Mouse (Mus musculus): Measurements from ENCODE around the gene Prom1. TPM values are rescaled to one million over a fixed set of nuclear protein-coding genes. Genes with fewer than 3 reads are reported as not detected.

The Prom1 gene
- polyA plus RNA-seq, 1 experiment from 2014 or later, result 123 TPM

DNA sequence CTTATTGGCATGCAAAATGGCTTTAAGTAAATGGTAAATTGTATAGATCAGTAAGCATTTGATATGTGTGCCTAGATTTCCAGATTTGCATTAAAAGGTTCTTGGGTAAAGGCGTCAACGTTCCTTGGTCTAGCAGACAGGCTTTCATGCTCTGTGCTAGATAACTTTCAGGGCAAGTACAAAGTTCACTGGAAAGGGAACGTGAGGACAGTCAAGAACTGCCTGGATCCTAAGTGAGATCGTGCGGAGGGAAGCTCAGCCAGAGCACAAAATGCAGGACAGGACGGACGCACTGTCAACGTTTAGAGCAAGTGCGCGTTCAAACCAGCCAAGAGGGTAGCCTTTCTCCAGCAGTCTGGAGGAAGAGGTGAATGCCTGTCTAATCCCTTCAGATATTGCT lies 5.7 kb downstream of the Prom1 start:
- H3K36me3 ChIP-seq (ENCODE audit: control insufficient read depth, insufficient read depth, low read length), result peaks cover 8% of the 10 kb centered on the region
- ATAC-seq (ENCODE audit: insufficient number of reproducible peaks, low FRiP score, low TSS enrichment, low read depth) (no peak), DNase-seq (ENCODE audit: low spot score) (no peak)
- WGBS, result 91% methylated on average over 10 of the region's 10 CpGs
- no peak overlapping the region for H3K9ac ChIP-seq (ENCODE audit: low read length)
- no peak overlapping the region for H3K27ac ChIP-seq (replicated peaks; ENCODE audit: low read depth, low read length)
- peaks cover 3% of the 10 kb centered on the region; the same call in 1 of the 2 replicates for H3K4me1 ChIP-seq (ENCODE audit: control insufficient read depth, insufficient read depth, low read length)
- no peaks in the 10 kb centered on the region for H3K9me3 ChIP-seq (ENCODE audit: control insufficient read depth, low read length)
- no peaks in the 10 kb centered on the region for H3K27me3 ChIP-seq (ENCODE audit: control insufficient read depth, insufficient read depth, low read length)
- no peak overlapping the region for H3K4me2 ChIP-seq (ENCODE audit: low read depth, severe bottlenecking)
- H3K4me3 ChIP-seq (ENCODE audit: low read depth, low read length), result no peak overlapping the region

- Histone ChIP-seq H3K36me3 (ENCODE audit: control insufficient read depth, insufficient read depth, low read length) (peaks cover 8% of the 10 kb centered on the region), H3K9ac (ENCODE audit: low read length) (no peak overlapping the region), H3K27me3 (ENCODE audit: control insufficient read depth, insufficient read depth, low read length) (no peaks in the 10 kb centered on the region), H3K4me1 (ENCODE audit: control insufficient read depth, insufficient read depth, low read length) (peaks cover 3% of the 10 kb centered on the region; the same call in 1 of the 2 replicates), H3K27ac (replicated peaks; ENCODE audit: low read depth, low read length) (no peak overlapping the region), H3K4me3 (ENCODE audit: low read depth, low read length) (no peak overlapping the region), H3K4me2 (ENCODE audit: low read depth, severe bottlenecking) (no peak overlapping the region), H3K9me3 (ENCODE audit: control insufficient read depth, low read length) (no peaks in the 10 kb centered on the region)
- 89% methylated on average over 7 of the region's 7 CpGs for WGBS
- ATAC-seq (ENCODE audit: insufficient number of reproducible peaks, low FRiP score, low TSS enrichment, low read depth) (no peak), DNase-seq (ENCODE audit: low spot score) (no peak)
These were observed 6.1 kb downstream of the Prom1 start for GRCm38 (mm10) chr5:44095697-44096096.

DNA sequence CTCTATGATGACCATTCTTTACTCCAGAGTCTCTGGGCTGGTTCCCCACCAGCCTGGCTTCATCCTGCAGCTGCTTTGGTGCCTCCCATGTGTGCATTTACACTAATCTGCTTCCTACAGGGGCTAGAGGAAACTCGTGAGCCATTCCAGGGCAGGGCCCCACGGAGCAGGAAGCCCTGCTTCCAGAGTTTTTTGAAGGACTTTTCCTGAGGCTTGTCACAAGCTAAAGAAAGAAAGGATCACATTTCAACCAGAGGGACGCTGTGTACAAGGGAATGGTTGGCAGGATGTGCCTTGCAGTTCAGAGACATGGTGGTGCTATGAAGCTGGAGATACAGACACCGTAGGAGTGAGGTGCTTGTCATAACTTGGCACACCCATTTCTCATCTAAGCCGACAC lies 14.8 kb downstream of the Prom1 start:
- no peak for ATAC-seq (ENCODE audit: insufficient number of reproducible peaks, low FRiP score, low TSS enrichment, low read depth)
- Histone ChIP-seq H3K4me1 (ENCODE audit: control insufficient read depth, insufficient read depth, low read length) (peaks cover 9% of the 10 kb centered on the region), H3K4me3 (ENCODE audit: low read depth, low read length) (no peak overlapping the region), H3K27me3 (ENCODE audit: control insufficient read depth, insufficient read depth, low read length) (no peaks in the 10 kb centered on the region), H3K27ac (replicated peaks; ENCODE audit: low read depth, low read length) (peak overlapping the region; percentile 68; the same call in 1 of the 2 replicates), H3K9me3 (ENCODE audit: control insufficient read depth, low read length) (no peaks in the 10 kb centered on the region), H3K9ac (ENCODE audit: low read length) (no peak overlapping the region), H3K36me3 (ENCODE audit: control insufficient read depth, insufficient read depth, low read length) (peaks cover 7% of the 10 kb centered on the region), H3K4me2 (ENCODE audit: low read depth, severe bottlenecking) (no peak overlapping the region)
- DNase-seq (ENCODE audit: low spot score), result no peak
- 38% methylated on average over 5 of the region's 5 CpGs for WGBS

- no peak for DNase-seq (ENCODE audit: low spot score)
- H3K9me3 ChIP-seq (ENCODE audit: control insufficient read depth, low read length), result no peaks in the 10 kb centered on the region
- H3K4me1 ChIP-seq (ENCODE audit: control insufficient read depth, insufficient read depth, low read length), result peaks cover 11% of the 10 kb centered on the region
- H3K27ac ChIP-seq (replicated peaks; ENCODE audit: low read depth, low read length), result no peak overlapping the region
- peaks cover 7% of the 10 kb centered on the region for H3K36me3 ChIP-seq (ENCODE audit: control insufficient read depth, insufficient read depth, low read length)
- no peak for ATAC-seq (ENCODE audit: insufficient number of reproducible peaks, low FRiP score, low TSS enrichment, low read depth)
- no peaks in the 10 kb centered on the region for H3K27me3 ChIP-seq (ENCODE audit: control insufficient read depth, insufficient read depth, low read length)
- WGBS, result 87% methylated on average over 7 of the region's 7 CpGs
- H3K4me3 ChIP-seq (ENCODE audit: low read depth, low read length), result no peak overlapping the region
- no peak overlapping the region for H3K4me2 ChIP-seq (ENCODE audit: low read depth, severe bottlenecking)
- no peak overlapping the region for H3K9ac ChIP-seq (ENCODE audit: low read length)
These were observed 16.0 kb downstream of the Prom1 start for GRCm38 (mm10) chr5:44085871-44086270.

DNA sequence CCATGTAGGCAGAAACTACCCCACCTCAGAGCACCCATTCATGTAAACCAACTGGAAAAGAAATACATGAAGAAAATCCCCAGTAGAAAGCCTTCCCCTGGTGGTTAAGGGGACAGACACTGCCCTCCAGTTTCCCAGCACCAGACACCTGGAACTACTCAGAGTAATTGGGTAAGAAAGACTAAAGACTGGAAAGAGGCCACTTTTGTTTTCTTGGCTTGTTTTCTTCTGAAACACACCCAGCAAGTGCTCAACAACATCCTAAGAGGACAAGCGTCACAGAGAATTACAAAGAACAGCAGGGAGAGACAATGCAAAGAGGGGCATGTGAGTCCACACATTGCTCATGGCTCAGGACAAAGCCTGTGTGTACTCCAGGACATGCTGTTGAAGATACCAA lies 20.7 kb downstream of the Prom1 start:
- no peak for ATAC-seq (ENCODE audit: insufficient number of reproducible peaks, low FRiP score, low TSS enrichment, low read depth)
- Histone ChIP-seq H3K4me2 (ENCODE audit: low read depth, severe bottlenecking) (no peak overlapping the region), H3K27ac (replicated peaks; ENCODE audit: low read depth, low read length) (no peak overlapping the region), H3K9me3 (ENCODE audit: control insufficient read depth, low read length) (no peaks in the 10 kb centered on the region), H3K36me3 (ENCODE audit: control insufficient read depth, insufficient read depth, low read length) (peaks cover 7% of the 10 kb centered on the region; the same call in 1 of the 2 replicates), H3K4me1 (ENCODE audit: control insufficient read depth, insufficient read depth, low read length) (peaks cover 9% of the 10 kb centered on the region; the same call in 1 of the 2 replicates), H3K4me3 (ENCODE audit: low read depth, low read length) (no peak overlapping the region), H3K27me3 (ENCODE audit: control insufficient read depth, insufficient read depth, low read length) (no peaks in the 10 kb centered on the region), H3K9ac (ENCODE audit: low read length) (no peak overlapping the region)
- WGBS, result 52% methylated on average over 1 of the region's 1 CpGs
- no peak for DNase-seq (ENCODE audit: low spot score)

DNA sequence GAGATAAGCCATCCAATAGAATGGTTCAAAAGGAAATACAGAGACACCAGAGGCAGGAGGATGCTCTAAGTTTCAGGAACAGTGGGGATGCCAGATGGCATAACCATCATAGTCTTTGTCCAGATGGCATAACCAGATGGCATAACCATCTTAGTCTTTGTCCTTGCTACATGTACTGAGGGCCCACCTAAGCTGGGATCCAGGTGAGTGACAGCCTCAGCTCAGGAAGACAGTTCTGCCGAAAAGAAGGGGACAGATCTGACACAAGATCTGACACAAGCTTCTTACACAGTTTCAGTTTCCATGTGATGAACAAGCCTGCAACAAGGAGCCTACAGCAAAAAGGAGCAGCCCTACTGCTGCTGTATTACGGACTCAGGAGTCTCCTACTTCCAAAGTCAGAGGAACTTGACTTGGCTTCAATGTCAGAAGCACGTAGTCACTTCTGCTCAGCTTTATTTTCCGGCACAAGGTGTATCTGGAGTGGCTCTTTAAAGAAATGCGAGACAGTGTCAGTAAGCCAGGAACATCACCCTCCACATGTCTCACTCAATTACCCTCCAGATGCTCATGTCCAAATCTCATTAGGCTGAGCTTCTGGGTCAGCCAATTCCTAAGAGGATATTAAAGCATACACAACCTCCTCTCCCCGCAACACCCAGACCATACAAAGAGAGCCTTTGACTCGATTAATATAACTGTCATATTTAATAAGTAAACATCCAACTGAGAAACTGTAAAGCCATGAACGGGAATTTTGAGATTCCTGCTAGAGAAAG lies 21.4 kb downstream of the Prom1 start:
- Histone ChIP-seq H3K4me2 (ENCODE audit: low read depth, severe bottlenecking) (no peak overlapping the region), H3K9me3 (ENCODE audit: control insufficient read depth, low read length) (no peaks in the 10 kb centered on the region), H3K4me3 (ENCODE audit: low read depth, low read length) (no peak overlapping the region), H3K9ac (ENCODE audit: low read length) (no peak overlapping the region), H3K27ac (replicated peaks; ENCODE audit: low read depth, low read length) (no peak overlapping the region), H3K36me3 (ENCODE audit: control insufficient read depth, insufficient read depth, low read length) (peaks cover 7% of the 10 kb centered on the region; the same call in 1 of the 2 replicates), H3K4me1 (ENCODE audit: control insufficient read depth, insufficient read depth, low read length) (peaks cover 9% of the 10 kb centered on the region; the same call in 1 of the 2 replicates), H3K27me3 (ENCODE audit: control insufficient read depth, insufficient read depth, low read length) (no peaks in the 10 kb centered on the region)
- ATAC-seq (ENCODE audit: insufficient number of reproducible peaks, low FRiP score, low TSS enrichment, low read depth) (no peak), DNase-seq (ENCODE audit: low spot score) (no peak)
- WGBS, result 77% methylated on average over 8 of the region's 8 CpGs

- no peaks in the 10 kb centered on the region for H3K27me3 ChIP-seq (ENCODE audit: control insufficient read depth, insufficient read depth, low read length)
- H3K4me2 ChIP-seq (ENCODE audit: low read depth, severe bottlenecking), result no peak overlapping the region
- H3K27ac ChIP-seq (replicated peaks; ENCODE audit: low read depth, low read length), result no peak overlapping the region
- H3K4me3 ChIP-seq (ENCODE audit: low read depth, low read length), result no peak overlapping the region
- H3K36me3 ChIP-seq (ENCODE audit: control insufficient read depth, insufficient read depth, low read length), result no peaks in the 10 kb centered on the region
- WGBS, result 93% methylated on average over 1 of the region's 1 CpGs
- DNase-seq (ENCODE audit: low spot score) (no peak), ATAC-seq (ENCODE audit: insufficient number of reproducible peaks, low FRiP score, low TSS enrichment, low read depth) (no peak)
- peaks cover 7% of the 10 kb centered on the region; the same call in 1 of the 2 replicates for H3K4me1 ChIP-seq (ENCODE audit: control insufficient read depth, insufficient read depth, low read length)
- no peaks in the 10 kb centered on the region for H3K9me3 ChIP-seq (ENCODE audit: control insufficient read depth, low read length)
- H3K9ac ChIP-seq (ENCODE audit: low read length), result no peak overlapping the region
These were observed 26.4 kb downstream of the Prom1 start for GRCm38 (mm10) chr5:44075432-44075831.

GRCm38 (mm10) chr5:44073634-44074033 lies 28.2 kb downstream of the Prom1 start:
- WGBS, result 72% methylated on average over 3 of the region's 3 CpGs
- ATAC-seq (ENCODE audit: insufficient number of reproducible peaks, low FRiP score, low TSS enrichment, low read depth) (no peak), DNase-seq (ENCODE audit: low spot score) (no peak)

More at GRCm38 (mm10) chr5:44073634-44074033, 28.2 kb downstream of the Prom1 start:
- Histone ChIP-seq H3K9me3 (ENCODE audit: control insufficient read depth, low read length) (no peaks in the 10 kb centered on the region), H3K36me3 (ENCODE audit: control insufficient read depth, insufficient read depth, low read length) (no peaks in the 10 kb centered on the region), H3K4me2 (ENCODE audit: low read depth, severe bottlenecking) (no peak overlapping the region), H3K27me3 (ENCODE audit: control insufficient read depth, insufficient read depth, low read length) (no peaks in the 10 kb centered on the region), H3K9ac (ENCODE audit: low read length) (no peak overlapping the region), H3K4me3 (ENCODE audit: low read depth, low read length) (no peak overlapping the region), H3K27ac (replicated peaks; ENCODE audit: low read depth, low read length) (no peak overlapping the region), H3K4me1 (ENCODE audit: control insufficient read depth, insufficient read depth, low read length) (no peaks in the 10 kb centered on the region)
